Mouse (Mus musculus) liver, embryonic 13.5 days (tissue): ENCODE results near the gene Plp2. TPM values are rescaled to one million over a fixed set of nuclear protein-coding genes. Genes with fewer than 3 reads are reported as not detected.

Experiments used
- ATAC-seq: fragments of 200-750 bp; cut with Nextera tagmentation; 2 replicates; pipeline ENCODE4 v1.8.0; 2017; ENCODE audit warnings: low read depth, mild to moderate bottlenecking, moderate number of reproducible peaks, moderate library complexity
- DNase-seq: peaks from one replicate; pipeline ENCODE4 v3.0.0; 2022
- H3K27ac ChIP-seq: fragments of 300-500 bp; sonication (generic); 2 replicates; pipeline ENCODE4 v1.5.1; 2015; ENCODE audit warnings: moderate library complexity, mild to moderate bottlenecking, inconsistent platforms
- H3K27me3 ChIP-seq: fragments of 300-500 bp; sonication (generic); 2 replicates; pipeline ENCODE4 v1.6.1; 2015; ENCODE audit warnings: mild to moderate bottlenecking, inconsistent platforms
- H3K36me3 ChIP-seq: fragments of 300-500 bp; sonication (generic); 2 replicates; pipeline ENCODE4 v1.6.1; 2015; ENCODE audit warnings: mild to moderate bottlenecking, inconsistent platforms
- H3K4me1 ChIP-seq: fragments of 300-500 bp; sonication (generic); replicated peaks from 2 replicates; pipeline ENCODE4 v1.6.1; 2015; ENCODE audit warnings: inconsistent platforms
- H3K4me2 ChIP-seq: fragments of 300-500 bp; sonication (generic); 2 replicates; pipeline ENCODE4 v1.6.1; 2015; ENCODE audit warnings: inconsistent platforms, mild to moderate bottlenecking, moderate library complexity
- H3K4me3 ChIP-seq: fragments of 300-500 bp; sonication (generic); replicated peaks from 2 replicates; pipeline ENCODE4 v1.5.1; 2015; ENCODE audit warnings: mild to moderate bottlenecking, inconsistent platforms
- H3K9ac ChIP-seq: fragments of 300-500 bp; sonication (generic); 2 replicates; pipeline ENCODE4 v1.6.1; 2015; ENCODE audit warnings: mild to moderate bottlenecking, inconsistent platforms
- H3K9me3 ChIP-seq: fragments of 300-500 bp; sonication (generic); replicated peaks from 2 replicates; pipeline ENCODE4 v1.6.1; 2016; ENCODE audit warnings: inconsistent platforms
- WGBS: fragments of 180-500 bp; shearing (Covaris S2); methylation state at CpG from one replicate; pipeline ENCODE4 v1.1.7; 2015; ENCODE audit not compliant: insufficient replicate concordance; 5-methylcytosine and 5-hydroxymethylcytosine counted together
- polyA plus RNA-seq: library from polyadenylated mRNA; unstranded; fragments of >200 nt; fragmentation: Nextera tagmentation; extraction: Ambion mirVana; gene quantifications from 2 replicates; pipeline ENCODE4 v1.2.1, GENCODE M21; 2015

Plp2 gene
- polyA plus RNA-seq, 1 experiment from 2014 or later: 32.5 TPM

DNA sequence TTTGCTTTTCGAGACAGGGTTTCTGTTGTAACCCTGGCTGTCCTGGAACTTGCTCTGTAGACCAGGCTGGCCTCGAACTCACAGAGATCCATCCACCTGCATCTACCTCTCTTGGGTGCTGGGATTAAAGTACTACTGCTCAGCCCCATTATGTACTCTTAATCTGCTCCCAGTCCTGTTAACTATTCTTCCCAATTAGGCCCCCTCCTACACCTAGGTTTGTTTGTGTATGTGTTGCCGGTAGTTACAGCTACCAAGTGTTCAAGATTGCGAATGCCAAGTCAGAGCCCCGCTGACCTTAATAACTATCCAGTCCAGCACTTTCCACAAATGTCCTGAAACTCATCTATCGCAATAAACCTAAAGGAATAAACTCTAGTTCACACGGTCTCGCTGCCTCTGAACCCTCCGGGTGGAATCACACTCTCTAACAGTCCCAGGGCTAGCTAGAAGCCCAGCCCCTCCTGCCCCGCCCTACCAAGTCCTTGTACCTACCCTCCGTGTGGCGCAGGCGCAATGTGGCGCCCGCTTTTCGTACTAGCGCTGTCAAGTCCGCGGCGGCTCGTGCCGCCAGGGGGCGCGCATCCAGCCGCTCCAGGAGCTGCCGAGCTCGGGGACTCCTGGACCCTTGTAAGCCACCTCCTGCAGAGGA, 8.3 kb upstream of the Plp2 start:
- no peaks in the 10 kb centered on the region for H3K9me3 ChIP-seq
- H3K27ac ChIP-seq: no peak overlapping the region
- WGBS: 18% methylated on average over 27 of the region's 27 CpGs
- no peaks in the 10 kb centered on the region for H3K36me3 ChIP-seq
- H3K27me3 ChIP-seq: no peaks in the 10 kb centered on the region
- no peak overlapping the region for H3K9ac ChIP-seq
- peak overlapping the region; percentile 56 for H3K4me2 ChIP-seq
- ATAC-seq (peak; percentile 92), DNase-seq (peak; percentile 82)
- H3K4me3 ChIP-seq: peak overlapping the region; percentile 30
- peaks cover 9% of the 10 kb centered on the region; the same call in 1 of the 2 replicates for H3K4me1 ChIP-seq

DNA sequence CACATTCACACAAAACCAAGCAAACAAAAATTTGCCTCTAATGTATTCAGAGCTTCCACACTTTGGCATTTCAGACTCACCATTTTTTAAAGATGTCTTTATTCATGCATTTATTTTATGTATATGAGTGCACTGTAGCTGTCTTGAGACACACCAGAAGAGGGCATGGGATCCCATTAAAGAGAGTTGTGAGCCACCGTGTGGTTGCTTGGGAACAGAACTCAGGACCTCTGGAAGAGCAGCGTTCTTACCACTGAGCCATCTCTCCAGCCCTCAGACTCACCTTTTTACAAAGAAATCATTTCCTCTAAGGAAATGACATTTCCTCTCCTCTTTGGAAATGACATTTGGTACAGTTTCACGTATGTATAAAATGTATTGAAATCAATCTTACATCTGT, 7.8 kb upstream of the Plp2 start:
- H3K4me1 ChIP-seq: peaks cover 13% of the 10 kb centered on the region
- no peak overlapping the region for H3K9ac ChIP-seq
- H3K4me2 ChIP-seq: no peak overlapping the region
- H3K4me3 ChIP-seq: no peak overlapping the region
- ATAC-seq (no peak), DNase-seq (no peak)
- H3K27me3 ChIP-seq: no peaks in the 10 kb centered on the region
- no peaks in the 10 kb centered on the region for H3K9me3 ChIP-seq
- no peak overlapping the region for H3K27ac ChIP-seq
- no peaks in the 10 kb centered on the region for H3K36me3 ChIP-seq
- 35% methylated on average over 3 of the region's 3 CpGs for whole genome bisulfite sequencing

DNA sequence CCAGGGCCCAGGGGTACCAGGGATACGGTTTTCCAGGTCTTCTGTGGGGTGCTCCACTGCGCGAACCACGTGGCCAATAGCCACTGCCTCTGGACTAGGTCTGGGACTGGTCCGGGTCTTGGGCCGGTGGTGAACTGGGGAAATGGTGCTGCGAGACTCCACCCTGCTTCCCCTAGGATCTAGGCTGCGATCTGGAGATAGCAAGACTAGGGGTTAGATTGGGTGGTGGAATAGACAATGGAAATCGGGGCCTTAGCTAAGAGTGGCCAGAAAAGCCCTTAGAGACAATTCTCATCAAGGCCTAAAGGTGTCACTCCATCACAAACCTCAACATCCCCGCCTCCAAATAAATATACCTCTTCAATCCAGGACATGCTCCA, 3.8 kb upstream of the Plp2 start:
- Histone ChIP-seq H3K9ac (peak overlapping the region; percentile 47; the same call in 1 of the 2 replicates), H3K36me3 (no peaks in the 10 kb centered on the region), H3K4me3 (peak overlapping the region; percentile 42), H3K27me3 (no peaks in the 10 kb centered on the region), H3K4me2 (peak overlapping the region; percentile 64), H3K9me3 (no peaks in the 10 kb centered on the region), H3K27ac (no peak overlapping the region), H3K4me1 (peaks cover 38% of the 10 kb centered on the region)
- DNase-seq: no peak
- 29% methylated on average over 10 of the region's 10 CpGs for WGBS
- ATAC-seq: no peak

DNA sequence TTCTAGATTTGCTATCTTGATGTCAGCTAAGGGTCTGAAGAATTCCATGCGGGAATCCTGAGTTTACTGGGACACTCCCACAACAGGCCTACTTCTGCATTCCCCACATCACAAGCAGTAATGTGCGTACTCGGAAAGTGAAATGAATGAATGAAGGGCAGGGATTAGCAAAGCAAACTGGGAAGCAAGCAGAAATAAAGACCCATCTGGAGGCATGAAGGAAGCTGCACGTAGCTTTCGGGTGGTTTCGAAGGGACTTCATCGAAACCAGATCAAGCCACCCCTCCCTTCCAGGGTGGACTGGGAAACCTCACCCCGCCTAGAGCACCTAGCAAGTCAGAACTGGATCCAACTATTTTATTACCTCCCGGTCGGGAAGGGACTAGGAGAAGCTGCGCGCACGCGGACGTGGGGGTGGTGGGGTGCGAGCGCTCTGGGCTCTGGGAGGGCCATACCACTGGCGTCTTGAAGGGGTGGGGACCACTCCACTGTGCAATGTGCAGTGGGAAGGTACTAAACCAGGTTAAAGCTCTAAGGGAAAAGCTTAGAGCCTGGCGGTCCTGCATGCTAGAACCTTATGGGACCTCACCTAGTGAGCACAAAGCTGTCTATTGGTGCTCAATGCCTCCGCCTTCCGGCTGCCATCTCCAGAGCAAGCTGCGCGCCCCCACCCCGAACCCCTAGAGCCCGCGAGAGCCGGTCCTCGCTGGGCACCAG, 3.3 kb upstream of the Plp2 start:
- WGBS: 17% methylated on average over 28 of the region's 28 CpGs
- ATAC-seq: no peak
- Histone ChIP-seq H3K27me3 (no peaks in the 10 kb centered on the region), H3K9me3 (no peaks in the 10 kb centered on the region), H3K4me1 (peaks cover 39% of the 10 kb centered on the region), H3K4me3 (peak overlapping the region; percentile 42), H3K9ac (peak overlapping the region; percentile 47), H3K4me2 (peak overlapping the region; percentile 64), H3K36me3 (no peaks in the 10 kb centered on the region), H3K27ac (peak overlapping the region; percentile 16; the same call in 1 of the 2 replicates)
- no peak for DNase-seq

DNA sequence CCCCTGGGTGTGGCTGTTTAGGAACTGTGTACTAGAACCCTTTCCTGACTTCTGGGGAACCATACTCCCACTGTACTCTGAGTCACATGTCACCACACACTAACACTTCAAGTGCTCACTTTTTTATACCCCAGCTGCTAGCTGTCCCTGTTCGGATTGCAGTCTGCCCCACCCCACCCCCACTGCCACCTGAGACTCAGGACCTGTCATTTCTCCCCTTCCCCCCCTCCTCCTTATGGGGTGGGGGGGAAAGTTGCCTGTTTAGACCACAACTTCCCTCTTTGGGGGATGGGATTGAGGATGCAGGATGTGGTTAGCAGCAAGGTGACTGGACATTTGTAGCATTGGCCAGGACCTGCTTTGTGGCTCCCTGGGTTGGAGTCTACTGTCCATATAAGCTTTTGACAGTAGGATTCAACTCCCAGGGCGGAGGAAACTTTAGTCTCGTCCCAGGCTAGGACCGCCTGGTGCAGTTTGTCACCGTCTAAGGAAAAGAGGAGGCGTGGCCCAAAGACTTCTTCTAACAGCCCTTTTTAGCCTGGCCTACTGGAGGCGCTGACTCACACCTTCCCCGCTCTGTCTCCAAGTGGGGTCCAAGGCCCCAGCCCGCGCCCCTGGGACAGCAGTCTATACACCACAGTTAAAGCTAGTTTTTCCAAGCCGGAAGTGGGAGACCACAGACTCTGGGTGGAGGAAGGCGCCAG, 2.5 kb upstream of the Plp2 start:
- H3K36me3 ChIP-seq: no peaks in the 10 kb centered on the region
- peak overlapping the region; percentile 64 for H3K4me2 ChIP-seq
- peak overlapping the region; percentile 47; the same call in 1 of the 2 replicates for H3K9ac ChIP-seq
- no peaks in the 10 kb centered on the region for H3K9me3 ChIP-seq
- 0 out of 2 replicates have a peak overlapping the region, but pooled peaks have one; percentile 42 for H3K4me3 ChIP-seq
- no peaks in the 10 kb centered on the region for H3K27me3 ChIP-seq
- H3K4me1 ChIP-seq: peaks cover 36% of the 10 kb centered on the region
- peak; percentile 29; the same call in 1 of the 2 replicates for ATAC-seq
- WGBS: 30% methylated on average over 12 of the region's 12 CpGs
- 0 out of 2 replicates have a peak overlapping the region, but pooled peaks have one; percentile 16 for H3K27ac ChIP-seq
- DNase-seq: no peak

DNA sequence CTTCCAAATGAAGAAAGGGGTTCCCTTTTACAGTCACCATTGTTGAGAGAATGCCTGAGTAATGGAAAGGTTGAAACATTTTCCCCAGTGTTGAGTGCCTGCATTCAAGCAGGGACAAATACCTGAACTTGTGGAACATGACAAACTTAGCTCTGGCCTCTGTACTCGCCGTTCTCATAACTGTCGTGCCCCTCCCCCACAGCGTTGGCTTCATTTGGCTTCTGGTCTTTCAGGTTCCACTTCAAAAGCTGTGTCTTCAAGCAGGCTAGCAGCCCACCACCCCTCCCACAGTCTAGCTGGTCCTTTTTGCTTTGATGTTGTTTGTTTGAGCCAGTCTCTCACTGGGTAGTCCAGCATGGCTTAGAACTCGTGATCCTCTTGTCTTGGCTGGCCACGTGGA, 1.5 kb upstream of the Plp2 start:
- Histone ChIP-seq H3K27me3 (no peaks in the 10 kb centered on the region), H3K36me3 (no peaks in the 10 kb centered on the region), H3K4me3 (no peak overlapping the region), H3K9me3 (no peaks in the 10 kb centered on the region), H3K27ac (no peak overlapping the region), H3K4me2 (no peak overlapping the region), H3K4me1 (peaks cover 36% of the 10 kb centered on the region), H3K9ac (no peak overlapping the region)
- DNase-seq (no peak), ATAC-seq (no peak)
- WGBS: 27% methylated on average over 6 of the region's 6 CpGs

DNA sequence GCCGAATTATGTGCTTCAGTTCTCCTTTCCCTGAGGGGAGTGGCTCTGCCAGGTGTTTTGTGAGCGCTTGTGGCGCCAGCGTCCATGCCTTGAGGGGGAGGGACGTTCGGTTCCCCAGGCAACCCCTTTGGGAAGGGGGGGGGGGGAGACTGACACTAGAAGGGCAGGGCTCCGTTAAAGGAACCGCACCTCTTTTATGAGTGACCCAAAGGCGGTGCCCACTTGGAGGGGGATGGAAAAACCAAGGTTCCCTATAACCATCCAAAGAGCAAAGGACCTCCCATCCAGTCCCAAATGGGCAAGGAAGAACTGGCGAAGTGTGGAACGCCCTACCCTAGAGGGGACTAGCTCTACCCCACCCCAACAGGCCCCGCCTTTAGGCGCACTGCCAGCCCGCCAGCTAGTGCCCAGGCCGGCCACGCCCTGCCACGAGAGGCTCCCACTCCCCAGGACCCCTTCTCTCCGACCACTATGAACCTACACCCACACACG, 754 bp downstream of the Plp2 start:
- H3K27me3 ChIP-seq: no peaks in the 10 kb centered on the region
- H3K9ac ChIP-seq: peak overlapping the region; percentile 62
- peaks cover 36% of the 10 kb centered on the region for H3K4me1 ChIP-seq
- peak overlapping the region; percentile 50 for H3K27ac ChIP-seq
- H3K36me3 ChIP-seq: 0 out of 2 replicates have a peak, but pooled peaks cover 3% of the 10 kb centered on the region
- WGBS: 16% methylated on average over 19 of the region's 19 CpGs
- peak overlapping the region; percentile 58 for H3K4me3 ChIP-seq
- DNase-seq (no peak), ATAC-seq (peak; percentile 72)
- H3K4me2 ChIP-seq: peak overlapping the region; percentile 71
- no peaks in the 10 kb centered on the region for H3K9me3 ChIP-seq

DNA sequence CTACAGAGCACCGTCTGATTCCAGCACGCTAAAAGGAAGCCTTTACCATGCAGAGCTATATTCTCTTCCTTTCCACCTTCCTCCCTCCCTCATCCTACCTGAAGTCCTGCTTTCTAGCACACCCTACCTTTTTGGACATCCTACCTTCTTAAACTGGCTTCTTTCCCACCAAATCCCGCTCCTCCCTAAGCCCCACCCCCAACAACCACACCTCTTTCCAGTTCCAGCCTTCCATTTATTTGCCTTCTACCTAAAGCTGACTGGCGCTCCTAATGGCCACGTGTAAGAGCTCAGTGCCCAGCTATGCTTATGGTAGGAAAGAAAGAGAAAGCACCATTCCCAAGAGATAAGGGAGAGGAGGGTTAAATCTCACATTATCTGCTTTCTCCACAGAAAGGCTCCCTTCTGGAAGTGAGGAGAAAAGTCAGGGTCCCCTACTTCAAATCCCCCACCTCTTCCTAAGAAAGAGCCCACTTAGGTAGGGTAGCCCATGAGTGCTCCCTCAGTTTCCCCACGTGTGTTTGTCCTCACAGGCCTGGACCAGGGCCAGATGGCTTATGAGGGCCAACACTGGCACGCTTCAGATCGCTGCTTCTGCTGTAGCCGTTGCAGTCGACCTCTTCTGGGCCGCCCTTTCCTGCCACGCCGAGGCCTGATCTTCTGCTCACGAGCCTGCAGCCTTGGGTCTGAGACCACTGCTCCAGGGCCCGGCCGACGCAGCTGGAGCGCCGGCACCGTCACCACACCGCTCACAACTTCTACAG, 5.3 kb downstream of the Plp2 start:
- H3K36me3 ChIP-seq: 0 out of 2 replicates have a peak, but pooled peaks cover 3% of the 10 kb centered on the region
- H3K9ac ChIP-seq: no peak overlapping the region
- H3K4me1 ChIP-seq: peaks cover 11% of the 10 kb centered on the region
- no peak overlapping the region for H3K4me3 ChIP-seq
- H3K9me3 ChIP-seq: no peaks in the 10 kb centered on the region
- 70% methylated on average over 21 of the region's 21 CpGs for WGBS
- H3K4me2 ChIP-seq: no peak overlapping the region
- no peaks in the 10 kb centered on the region for H3K27me3 ChIP-seq
- no peak for ATAC-seq
- no peak overlapping the region for H3K27ac ChIP-seq
- DNase-seq: no peak

DNA sequence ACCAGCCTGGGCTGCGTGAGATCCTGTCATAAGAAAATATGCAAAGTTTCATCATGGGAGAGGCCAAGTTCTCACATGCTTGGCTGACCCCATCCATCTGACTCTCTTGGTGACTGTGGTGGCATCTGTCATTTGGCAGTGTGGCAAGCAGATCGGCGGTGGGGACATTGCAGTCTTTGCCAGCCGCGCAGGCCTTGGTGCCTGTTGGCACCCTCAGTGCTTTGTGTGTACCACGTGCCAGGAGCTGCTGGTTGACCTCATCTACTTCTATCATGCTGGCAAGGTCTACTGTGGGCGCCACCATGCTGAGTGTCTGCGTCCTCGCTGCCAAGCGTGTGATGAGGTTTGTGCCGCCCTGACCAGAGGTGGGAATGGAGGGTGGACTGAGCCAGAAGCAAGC, 6.4 kb downstream of the Plp2 start:
- H3K4me2 ChIP-seq: no peak overlapping the region
- ATAC-seq (no peak), DNase-seq (no peak)
- WGBS: 85% methylated on average over 11 of the region's 11 CpGs
- no peaks in the 10 kb centered on the region for H3K27me3 ChIP-seq
- 0 out of 2 replicates have a peak, but pooled peaks cover 3% of the 10 kb centered on the region for H3K36me3 ChIP-seq
- H3K4me1 ChIP-seq: no peaks in the 10 kb centered on the region
- no peak overlapping the region for H3K4me3 ChIP-seq
- H3K9me3 ChIP-seq: no peaks in the 10 kb centered on the region
- H3K27ac ChIP-seq: no peak overlapping the region
- H3K9ac ChIP-seq: no peak overlapping the region

DNA sequence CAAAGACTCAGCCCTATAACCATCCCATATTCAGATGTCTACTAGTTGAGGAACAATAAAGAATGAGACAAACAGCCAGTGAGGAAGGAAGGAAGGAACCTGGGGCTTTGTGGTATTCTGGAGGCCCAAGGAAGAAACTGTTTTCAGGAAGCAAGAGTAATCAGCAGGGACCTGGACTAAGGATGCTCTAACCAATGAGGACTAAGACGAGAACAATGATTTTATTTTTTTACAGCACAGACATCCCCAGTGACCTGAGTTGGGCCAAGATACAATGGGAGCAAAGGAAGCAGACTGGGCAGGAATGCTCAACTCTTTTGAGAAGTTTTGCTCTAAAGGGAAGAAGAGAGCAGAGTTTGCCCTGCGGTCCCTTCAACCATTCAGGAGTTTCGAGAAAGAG, 8.3 kb downstream of the Plp2 start:
- H3K36me3 ChIP-seq: 0 out of 2 replicates have a peak, but pooled peaks cover 3% of the 10 kb centered on the region
- no peak overlapping the region for H3K4me3 ChIP-seq
- H3K27me3 ChIP-seq: no peaks in the 10 kb centered on the region
- H3K9ac ChIP-seq: no peak overlapping the region
- H3K4me1 ChIP-seq: peaks cover 7% of the 10 kb centered on the region; the same call in 1 of the 2 replicates
- H3K27ac ChIP-seq: no peak overlapping the region
- ATAC-seq (no peak), DNase-seq (no peak)
- H3K4me2 ChIP-seq: no peak overlapping the region
- no peaks in the 10 kb centered on the region for H3K9me3 ChIP-seq
- WGBS: 43% methylated on average over 3 of the region's 3 CpGs
